Comparison of ENCODE assay signal across 9 mouse cellular contexts in the genomic region with DNA sequence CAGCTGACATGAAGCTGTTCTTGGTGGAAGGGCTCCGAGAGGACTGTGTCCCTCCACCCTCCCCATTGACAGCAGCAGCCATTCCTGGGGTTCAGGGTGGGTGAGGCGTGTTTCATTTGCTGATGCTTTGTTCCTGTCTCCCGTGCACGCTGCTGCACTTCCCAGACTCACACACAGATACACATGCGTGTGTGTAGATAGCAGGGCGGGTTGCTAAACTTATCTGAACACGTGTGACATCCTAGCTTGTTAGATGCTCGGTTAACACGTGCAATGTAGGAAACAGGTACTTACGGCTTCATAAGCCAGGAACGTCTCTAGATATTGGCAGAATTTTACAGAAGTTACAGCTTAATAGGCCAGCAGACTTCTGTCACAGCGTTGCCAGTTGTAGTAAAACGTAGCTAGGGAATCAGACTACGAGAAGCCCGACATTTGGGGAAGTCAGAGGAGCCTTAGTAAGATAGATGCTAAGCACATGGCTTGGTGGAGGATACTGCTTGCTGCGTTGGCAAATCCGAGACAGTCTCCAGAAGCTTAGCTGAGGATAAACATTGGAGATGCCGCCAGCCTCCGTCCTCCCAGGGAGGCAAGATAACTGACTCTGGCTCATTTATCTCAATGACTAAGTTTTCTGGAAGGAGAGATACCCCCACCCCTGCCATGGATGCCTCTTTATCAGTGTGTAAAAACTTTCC. TPM values are rescaled to one million over a fixed set of nuclear protein-coding genes. Genes with fewer than 3 reads are reported as not detected.
DNase-seq lines count a peak whose midpoint lies in the region; ATAC-seq and TF ChIP-seq lines count a peak whose summit lies in the region.
"Had no signal": no experiment of that assay in that cellular context is flagged by ENCODE, and none has a peak within 500 bp of the region (broad histone marks: within the 10 kb centered on the region; RNA-seq: fewer than 3 reads in every experiment).

No protein-coding gene starts in this region.

- H3K4me1 ChIP-seq in forebrain, postnatal 0 days (ENCODE audit: insufficient read depth) = peaks cover 14% of the 10 kb centered on the region

- intact Hi-C loops in left cerebral cortex, adult 2 months (cut with DNase I) = no loop called here

- no peaks in the 10 kb centered on the region for H3K27me3 ChIP-seq in forebrain, postnatal 0 days (ENCODE audit: insufficient read depth, low read length)

- no peak for TF ChIP-seq CTCF in left cerebral cortex, adult 2 months (IDR thresholded peaks at IDR 0.05)
- no peak for TF ChIP-seq CTCF in forebrain, postnatal 0 days (IDR thresholded peaks at IDR 0.05; ENCODE audit: low read depth)

- WGBS in forebrain, postnatal 0 days = 49% methylated on average over 19 of the region's 19 CpGs

- peak overlapping the region; percentile 14; the same call in 1 of the 2 replicates for H3K4me3 ChIP-seq in left cerebral cortex, adult 2 months
- H3K4me3 ChIP-seq in forebrain, postnatal 0 days (ENCODE audit: low read depth, low read length) = no peak overlapping the region

- H3K9ac ChIP-seq in forebrain, postnatal 0 days = no peak overlapping the region

- DNase-seq in left cerebral cortex, adult 2 months (ENCODE audit: extremely low spot score in 1 of 2, low spot score in 2 of 2) = no peak
- no peak for DNase-seq in left cerebral cortex, adult 18-20 months (ENCODE audit: low spot score in 2 of 2)
- DNase-seq in brain, adult 2 months (ENCODE audit: low read depth, low spot score) = peak; percentile 55
- peak; percentile 43 for DNase-seq in forebrain, postnatal 0 days
- no peak for DNase-seq in layer of hippocampus, adult 11-12 months (ENCODE audit: low spot score)
- no peak for DNase-seq in kidney, adult 8-10 months
- DNase-seq: cerebellum, postnatal 14 days; kidney, postnatal 36 days had no signal

- H3K36me3 ChIP-seq in forebrain, postnatal 0 days (ENCODE audit: insufficient read depth) = no peaks in the 10 kb centered on the region

- no peaks in the 10 kb centered on the region for H3K9me3 ChIP-seq in forebrain, postnatal 0 days (ENCODE audit: low read length)

- peak overlapping the region; percentile 24; the same call in 1 of the 2 replicates for H3K4me2 ChIP-seq in forebrain, postnatal 0 days (ENCODE audit: low read depth)

- ATAC-seq in forebrain, postnatal 0 days = peak; percentile 83
- peak; percentile 69 for ATAC-seq in megakaryocyte-erythroid progenitor cell, adult 5-6 weeks (replicated peaks; ENCODE audit: low FRiP score, low TSS enrichment, poor library complexity, severe bottlenecking)

- H3K27ac ChIP-seq in left cerebral cortex, adult 2 months = no peak overlapping the region
- no peak overlapping the region for H3K27ac ChIP-seq in forebrain, postnatal 0 days (ENCODE audit: low read depth, low read length)

RNA-seq across cellular contexts. Expression of gene Bach1, which starts 7.3 kb away (rescaled TPM):
- total RNA-seq in left cerebral cortex, adult 2 months (2021) = 10 to 100 TPM; 12.8 to 13.1 TPM
- 10 to 100 TPM; 10.9 to 12.6 TPM for total RNA-seq in left cerebral cortex, adult 18-20 months (2021)
- total RNA-seq in forebrain, postnatal 0 days (2014; rRNA removed) = 49.8 and 50.0 TPM in 2 replicates
- polyA plus RNA-seq in forebrain, postnatal 0 days (2015; fragmentation: Nextera tagmentation; extraction: Ambion mirVana) = 11.4 and 13.0 TPM in 2 replicates
- 16.2 and 16.8 TPM in 2 replicates for total RNA-seq in megakaryocyte-erythroid progenitor cell, adult 5-6 weeks (2014; fragmentation: Nextera tagmentation)
- 27.1 and 40.1 TPM in 2 replicates for total RNA-seq in megakaryocyte-erythroid progenitor cell, adult 5-6 weeks (2017)

Comparison
In these comparisons a context has a peak if more than half of its experiments do, and no peak if none do; other contexts are left out.
1. DNase-seq: peak in brain, adult 2 months (single experiment) and forebrain, postnatal 0 days (single experiment); none in left cerebral cortex, adult 2 months (0 of 2), left cerebral cortex, adult 18-20 months (0 of 2), layer of hippocampus, adult 11-12 months (single experiment) and kidney, adult 8-10 months (0 of 2).